Mouse (Mus musculus): ENCODE data around the gene Muc5b.

GRCm38 (mm10) chr7:141878813-141879212, 39.9 kb downstream of the Muc5b start:
- TF ChIP-seq POLR2A (IDR thresholded peaks at IDR 0.05; ENCODE audit: control insufficient read depth, low read depth, low read length) (no peak), CTCF (IDR thresholded peaks at IDR 0.05; ENCODE audit: control insufficient read depth, insufficient read depth, insufficient replicate concordance, low read depth, low read length) (no peak)

Measured in testis, adult 2 months (tissue).